16 mouse cellular contexts compared by ENCODE assay signal in genomic region chr11:47645911-47646310, GRCm38 (mm10).
A peak's percentile ranks its signal among the peaks of the same experiment; 100 is the strongest.
DNase-seq lines count a peak whose midpoint lies in the region; ATAC-seq and TF ChIP-seq lines count a peak whose summit lies in the region.
"Had no signal": no experiment of that assay in that cellular context is flagged by ENCODE, and none has a peak within 500 bp of the region (broad histone marks: within the 10 kb centered on the region; RNA-seq: fewer than 3 reads in every experiment).

No protein-coding gene starts in this region.

- H3K36me3 ChIP-seq in hindbrain, postnatal 0 days (ENCODE audit: insufficient read depth, low read length) = no peaks in the 10 kb centered on the region
- H3K36me3 ChIP-seq in hindbrain, embryonic 13.5 days = no peaks in the 10 kb centered on the region
- H3K36me3 ChIP-seq in midbrain, postnatal 0 days (ENCODE audit: insufficient read depth, low read length) = no peaks in the 10 kb centered on the region
- no peaks in the 10 kb centered on the region for H3K36me3 ChIP-seq in midbrain, embryonic 14.5 days (ENCODE audit: control insufficient read depth, insufficient read depth, low read length)
- no peaks in the 10 kb centered on the region for H3K36me3 ChIP-seq in kidney, embryonic 14.5 days (ENCODE audit: control insufficient read depth, insufficient read depth, low read length)
- H3K36me3 ChIP-seq: embryonic facial prominence, embryonic 10.5 days; embryonic facial prominence, embryonic 12.5 days; forebrain, embryonic 15.5 days had no signal

- no peaks in the 10 kb centered on the region for H3K9me3 ChIP-seq in hindbrain, postnatal 0 days (ENCODE audit: low read length)
- no peaks in the 10 kb centered on the region for H3K9me3 ChIP-seq in hindbrain, embryonic 13.5 days
- H3K9me3 ChIP-seq in midbrain, postnatal 0 days (ENCODE audit: low read length) = no peaks in the 10 kb centered on the region
- H3K9me3 ChIP-seq in midbrain, embryonic 14.5 days (ENCODE audit: control insufficient read depth, low read length) = no peaks in the 10 kb centered on the region
- H3K9me3 ChIP-seq in kidney, embryonic 14.5 days (ENCODE audit: control insufficient read depth, low read length) = no peaks in the 10 kb centered on the region
- H3K9me3 ChIP-seq: embryonic facial prominence, embryonic 10.5 days; embryonic facial prominence, embryonic 12.5 days; forebrain, embryonic 13.5 days; forebrain, embryonic 15.5 days had no signal

- H3K4me2 ChIP-seq in hindbrain, postnatal 0 days (ENCODE audit: low read depth, low read length) = no peak overlapping the region
- H3K4me2 ChIP-seq in hindbrain, embryonic 13.5 days = no peak overlapping the region
- H3K4me2 ChIP-seq in midbrain, postnatal 0 days (ENCODE audit: low read depth, low read length, poor library complexity, severe bottlenecking) = no peak overlapping the region
- H3K4me2 ChIP-seq in midbrain, embryonic 14.5 days (ENCODE audit: low read length) = no peak overlapping the region
- no peak overlapping the region for H3K4me2 ChIP-seq in kidney, embryonic 14.5 days (replicated peaks; ENCODE audit: low read depth, low read length)
- H3K4me2 ChIP-seq: embryonic facial prominence, embryonic 12.5 days; forebrain, embryonic 13.5 days; forebrain, embryonic 15.5 days had no signal

- H3K4me3 ChIP-seq in hindbrain, postnatal 0 days (ENCODE audit: low read length) = no peak overlapping the region
- no peak overlapping the region for H3K4me3 ChIP-seq in hindbrain, embryonic 13.5 days
- H3K4me3 ChIP-seq in midbrain, postnatal 0 days (ENCODE audit: low read depth, low read length) = no peak overlapping the region
- H3K4me3 ChIP-seq in midbrain, embryonic 14.5 days (replicated peaks; ENCODE audit: low read depth, low read length) = no peak overlapping the region
- no peak overlapping the region for H3K4me3 ChIP-seq in kidney, embryonic 14.5 days (ENCODE audit: low read length)
- H3K4me3 ChIP-seq: embryonic facial prominence, embryonic 10.5 days; embryonic facial prominence, embryonic 12.5 days; forebrain, embryonic 13.5 days; forebrain, embryonic 15.5 days had no signal

- DNase-seq in cerebellum, postnatal 10 days = peak; percentile 71 to 72
- no peak for DNase-seq in cerebellum, postnatal 36 days
- peak; percentile 52 for DNase-seq in hindbrain, postnatal 0 days (ENCODE audit: low spot score)
- peak; percentile 49 for DNase-seq in midbrain, postnatal 0 days (ENCODE audit: low spot score)
- DNase-seq in midbrain, embryonic 14.5 days = no peak
- DNase-seq: adrenal gland, adult 2 months; adrenal gland, postnatal 10 days; adrenal gland, postnatal 25 days; cerebellum, adult 11-12 months; forebrain, postnatal 0 days had no signal

- no peaks in the 10 kb centered on the region for H3K27me3 ChIP-seq in hindbrain, postnatal 0 days (ENCODE audit: insufficient read depth, low read length)
- no peaks in the 10 kb centered on the region for H3K27me3 ChIP-seq in hindbrain, embryonic 13.5 days
- no peaks in the 10 kb centered on the region for H3K27me3 ChIP-seq in midbrain, postnatal 0 days (ENCODE audit: insufficient read depth, low read length)
- no peaks in the 10 kb centered on the region for H3K27me3 ChIP-seq in midbrain, embryonic 14.5 days (ENCODE audit: control insufficient read depth, insufficient read depth, low read length)
- no peaks in the 10 kb centered on the region for H3K27me3 ChIP-seq in kidney, embryonic 14.5 days (ENCODE audit: control insufficient read depth, insufficient read depth, low read length)
- H3K27me3 ChIP-seq: embryonic facial prominence, embryonic 12.5 days; forebrain, embryonic 15.5 days had no signal

- no peak overlapping the region for H3K27ac ChIP-seq in hindbrain, postnatal 0 days
- no peak overlapping the region for H3K27ac ChIP-seq in hindbrain, embryonic 13.5 days
- H3K27ac ChIP-seq in midbrain, postnatal 0 days (ENCODE audit: low read depth, low read length) = no peak overlapping the region
- no peak overlapping the region for H3K27ac ChIP-seq in midbrain, embryonic 14.5 days (replicated peaks; ENCODE audit: low read depth, low read length)
- no peak overlapping the region for H3K27ac ChIP-seq in kidney, embryonic 14.5 days (ENCODE audit: low read depth, low read length)
- H3K27ac ChIP-seq: embryonic facial prominence, embryonic 10.5 days; embryonic facial prominence, embryonic 12.5 days; forebrain, embryonic 13.5 days; forebrain, embryonic 15.5 days had no signal

- ATAC-seq in hindbrain, postnatal 0 days = no peak
- no peak for ATAC-seq in hindbrain, embryonic 13.5 days (ENCODE audit: low FRiP score)
- no peak for ATAC-seq in midbrain, postnatal 0 days (ENCODE audit: low FRiP score)
- ATAC-seq in midbrain, embryonic 14.5 days (ENCODE audit: low FRiP score, low TSS enrichment) = no peak
- ATAC-seq in kidney, embryonic 14.5 days (ENCODE audit: low FRiP score, low TSS enrichment) = no peak
- ATAC-seq: forebrain, embryonic 13.5 days; forebrain, embryonic 15.5 days; forebrain, postnatal 0 days had no signal

- no peak for TF ChIP-seq CTCF in hindbrain, postnatal 0 days (IDR thresholded peaks at IDR 0.05; ENCODE audit: low read depth)
- TF ChIP-seq CTCF in midbrain, postnatal 0 days (IDR thresholded peaks at IDR 0.05) = no peak

- no peaks in the 10 kb centered on the region for H3K4me1 ChIP-seq in hindbrain, postnatal 0 days (ENCODE audit: insufficient read depth, low read length)
- no peaks in the 10 kb centered on the region for H3K4me1 ChIP-seq in hindbrain, embryonic 13.5 days (replicated peaks)
- H3K4me1 ChIP-seq in midbrain, postnatal 0 days (ENCODE audit: insufficient read depth, low read length) = no peaks in the 10 kb centered on the region
- H3K4me1 ChIP-seq in midbrain, embryonic 14.5 days (ENCODE audit: control insufficient read depth, insufficient read depth, low read length) = 0 out of 2 replicates have a peak, but pooled peaks cover 5% of the 10 kb centered on the region
- H3K4me1 ChIP-seq in kidney, embryonic 14.5 days (ENCODE audit: control insufficient read depth, insufficient read depth, low read length) = no peaks in the 10 kb centered on the region
- H3K4me1 ChIP-seq: embryonic facial prominence, embryonic 10.5 days; embryonic facial prominence, embryonic 12.5 days had no signal

- H3K9ac ChIP-seq in hindbrain, postnatal 0 days (replicated peaks; ENCODE audit: low read length) = no peak overlapping the region
- no peak overlapping the region for H3K9ac ChIP-seq in hindbrain, embryonic 13.5 days
- no peak overlapping the region for H3K9ac ChIP-seq in midbrain, postnatal 0 days (replicated peaks; ENCODE audit: low read length, poor library complexity, severe bottlenecking)
- H3K9ac ChIP-seq in midbrain, embryonic 14.5 days (replicated peaks; ENCODE audit: low read length) = no peak overlapping the region
- no peak overlapping the region for H3K9ac ChIP-seq in kidney, embryonic 14.5 days (ENCODE audit: low read depth, low read length)
- H3K9ac ChIP-seq: embryonic facial prominence, embryonic 12.5 days; forebrain, embryonic 13.5 days; forebrain, embryonic 15.5 days; forebrain, postnatal 0 days had no signal

Comparison
In these comparisons a context has a peak if more than half of its experiments do, and no peak if none do; other contexts are left out.
1. DNase-seq: peak in cerebellum, postnatal 10 days (2 of 2), hindbrain, postnatal 0 days (single experiment) and midbrain, postnatal 0 days (single experiment); none in cerebellum, postnatal 36 days (0 of 2) and midbrain, embryonic 14.5 days (single experiment).